Mouse (Mus musculus) heart, embryonic 16.5 days (tissue): ENCODE measurements around the gene Cars2. TPM values are rescaled to one million over a fixed set of nuclear protein-coding genes. Genes with fewer than 3 reads are reported as not detected.
"Not testable (repeated sequence)": the region's sequence is repeated elsewhere in the genome, so short reads cannot be mapped to it uniquely, and the experiment has no call there.

ENCODE experiments used
- ATAC-seq: fragments of 200-750 bp; cut with Nextera tagmentation; replicated peaks from 2 replicates; pipeline ENCODE4 v1.8.0; 2017; ENCODE audit warnings: moderate number of reproducible peaks; ENCODE audit not compliant: insufficient read depth, low FRiP score; ENCODE audit errors: extremely low read depth
- H3K27ac ChIP-seq: fragments of 300-500 bp; sonication (generic); 2 replicates; pipeline ENCODE4 v1.5.1; 2014; ENCODE audit warnings: mild to moderate bottlenecking, low read length, control low read depth, moderate library complexity
- H3K27me3 ChIP-seq: fragments of 300-500 bp; sonication (generic); 2 replicates; pipeline ENCODE4 v1.6.1; 2014; ENCODE audit warnings: low read length, mixed read lengths; ENCODE audit not compliant: control insufficient read depth, insufficient read depth
- H3K36me3 ChIP-seq: fragments of 300-500 bp; sonication (generic); 2 replicates; pipeline ENCODE4 v1.6.1; 2014; ENCODE audit not compliant: control insufficient read depth, insufficient read depth
- H3K4me1 ChIP-seq: fragments of 300-500 bp; sonication (generic); 2 replicates; pipeline ENCODE4 v1.6.1; 2014; ENCODE audit warnings: low read length, mixed read lengths; ENCODE audit not compliant: control insufficient read depth, insufficient read depth
- H3K4me2 ChIP-seq: fragments of 300-500 bp; sonication (generic); 2 replicates; pipeline ENCODE4 v1.6.1; 2014; ENCODE audit warnings: low read depth, mild to moderate bottlenecking, control low read depth, low read length
- H3K4me3 ChIP-seq: fragments of 300-500 bp; sonication (generic); 2 replicates; pipeline ENCODE4 v1.5.1; 2014; ENCODE audit warnings: mild to moderate bottlenecking, control low read depth, low read length
- H3K9ac ChIP-seq: fragments of 300-500 bp; sonication (generic); 2 replicates; pipeline ENCODE4 v1.6.1; 2014; ENCODE audit warnings: low read length, control low read depth
- H3K9me3 ChIP-seq: fragments of 300-500 bp; sonication (generic); replicated peaks from 2 replicates; pipeline ENCODE4 v1.6.1; 2016; ENCODE audit warnings: low read length; ENCODE audit not compliant: control insufficient read depth
- WGBS: fragments of 180-500 bp; shearing (Covaris S2); extraction: QIAGEN DNeasy Blood & Tissue Kit; methylation state at CpG from one replicate; pipeline ENCODE4 v1.1.7; 2014; 5-methylcytosine and 5-hydroxymethylcytosine counted together
- polyA plus RNA-seq: library from polyadenylated mRNA; unstranded; fragments of >200 nt; fragmentation: Nextera tagmentation; extraction: Ambion mirVana; gene quantifications from 2 replicates; pipeline ENCODE4 v1.2.1, GENCODE M21; 2015

Cars2 gene
- polyA plus RNA-seq, 1 experiment from 2014 or later = 36.0 TPM

DNA sequence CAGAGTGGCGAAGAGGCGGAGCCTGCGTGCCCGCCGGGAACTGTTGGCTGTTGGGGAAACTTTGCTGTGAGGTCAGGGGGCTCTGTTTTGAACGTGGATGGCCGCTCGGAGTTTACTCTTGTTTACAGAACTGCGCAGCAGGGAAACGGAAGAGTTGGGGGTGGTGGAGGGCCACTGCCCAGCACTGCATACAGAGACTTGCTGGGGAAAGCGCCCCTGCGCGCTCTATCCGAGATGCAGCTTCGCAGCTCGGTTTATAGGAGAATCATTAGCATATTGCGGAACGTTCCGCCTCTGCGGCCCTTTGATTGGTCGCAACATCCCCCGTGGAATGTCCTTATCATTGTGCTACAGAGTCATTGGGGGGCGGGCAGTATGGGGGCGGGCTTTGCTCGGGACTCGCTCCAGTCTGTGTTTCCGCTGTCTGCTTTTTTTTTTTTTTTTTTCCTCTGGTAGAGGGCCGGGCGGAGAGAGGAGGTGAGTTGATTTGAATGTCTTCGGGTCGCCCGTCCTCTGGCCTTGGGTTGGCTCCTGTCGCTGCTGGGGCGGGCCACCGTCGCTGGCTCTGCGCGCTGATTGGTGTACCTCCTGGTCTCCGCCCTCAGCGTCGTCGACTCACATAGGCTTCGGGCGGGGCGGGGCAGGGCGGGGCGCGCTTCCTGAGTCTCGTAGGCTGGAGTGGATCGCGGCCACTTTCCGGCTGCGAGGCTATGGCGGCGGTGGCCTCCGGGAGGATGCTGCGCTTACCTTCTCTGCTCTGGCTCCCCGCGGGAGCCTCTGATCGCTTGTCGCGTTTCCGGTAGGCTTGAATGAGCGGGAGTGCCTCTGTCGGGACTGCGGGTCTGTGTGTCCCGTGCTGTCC is 7.4 kb upstream of the Cars2 start:
- H3K36me3 ChIP-seq = peaks cover 12% of the 10 kb centered on the region
- peak; percentile 72 for ATAC-seq
- no peaks in the 10 kb centered on the region for H3K9me3 ChIP-seq
- H3K4me2 ChIP-seq = peak overlapping the region; percentile 79
- H3K27me3 ChIP-seq = no peaks in the 10 kb centered on the region
- peak overlapping the region; percentile 95 for H3K9ac ChIP-seq
- under 1% methylated on average over 67 of the region's 67 CpGs for WGBS
- H3K4me3 ChIP-seq = peak overlapping the region; percentile 89
- H3K27ac ChIP-seq = peak overlapping the region; percentile 100
- peaks cover 17% of the 10 kb centered on the region for H3K4me1 ChIP-seq

GRCm38 (mm10) chr8:11557424-11557767 is 6.8 kb upstream of the Cars2 start:
- ATAC-seq = no peak
- Histone ChIP-seq H3K27me3 (no peaks in the 10 kb centered on the region), H3K9ac (peak overlapping the region; percentile 95), H3K4me1 (peaks cover 17% of the 10 kb centered on the region), H3K4me3 (peak overlapping the region; percentile 89), H3K9me3 (no peaks in the 10 kb centered on the region), H3K4me2 (peak overlapping the region; percentile 76), H3K36me3 (peaks cover 12% of the 10 kb centered on the region), H3K27ac (peak overlapping the region; percentile 100)
- WGBS = 0% methylated on average over 32 of the region's 32 CpGs

DNA sequence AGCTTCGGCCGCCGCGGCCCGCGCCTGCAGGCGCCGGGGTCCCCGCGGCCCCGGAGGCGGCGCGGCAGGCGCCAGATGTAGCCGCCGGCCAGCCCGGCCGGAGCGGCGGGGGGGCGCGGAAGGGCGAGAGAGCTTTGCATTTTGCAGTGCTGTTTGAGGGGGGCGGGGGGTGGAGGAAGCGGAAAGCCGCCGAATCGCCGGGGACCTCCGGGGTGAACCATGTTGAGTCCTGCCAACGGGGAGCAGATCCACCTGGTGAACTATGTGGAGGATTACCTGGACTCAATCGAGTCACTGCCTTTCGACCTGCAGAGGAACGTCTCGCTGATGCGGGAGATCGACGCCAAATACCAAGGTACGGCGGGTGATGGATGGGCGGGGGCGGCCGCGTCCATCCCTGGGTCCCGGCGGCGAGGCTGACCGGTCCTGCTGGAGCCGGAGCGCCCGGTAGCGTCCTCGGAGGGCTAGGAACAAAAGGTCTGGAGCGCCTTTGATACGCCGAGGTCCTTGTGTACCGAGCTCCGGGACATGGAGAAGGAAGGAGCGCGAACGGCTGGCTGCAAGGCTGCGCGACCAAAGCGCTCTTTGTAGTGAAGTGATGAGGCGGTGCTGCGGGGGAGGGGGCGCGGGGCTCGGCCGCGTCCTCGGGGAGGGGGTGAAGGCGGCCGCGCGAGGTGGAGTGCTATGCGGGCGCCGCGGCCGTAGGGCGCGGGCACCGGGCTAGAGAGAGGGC is 6.3 kb upstream of the Cars2 start:
- Histone ChIP-seq H3K9ac (peak overlapping the region; percentile 95), H3K4me2 (peak overlapping the region; percentile 76), H3K9me3 (no peaks in the 10 kb centered on the region), H3K27me3 (no peaks in the 10 kb centered on the region), H3K36me3 (peaks cover 8% of the 10 kb centered on the region), H3K4me1 (peaks cover 17% of the 10 kb centered on the region), H3K4me3 (peak overlapping the region; percentile 89), H3K27ac (peak overlapping the region; percentile 100)
- WGBS = under 1% methylated on average over 83 of the region's 85 CpGs
- ATAC-seq = no peak

- Histone ChIP-seq H3K4me3 (peak overlapping the region; percentile 89), H3K27me3 (no peaks in the 10 kb centered on the region), H3K4me1 (peaks cover 18% of the 10 kb centered on the region), H3K4me2 (peak overlapping the region; percentile 79), H3K9ac (peak overlapping the region; percentile 95), H3K9me3 (no peaks in the 10 kb centered on the region), H3K27ac (peak overlapping the region; percentile 100), H3K36me3 (no peaks in the 10 kb centered on the region)
- ATAC-seq = peak; percentile 84
- under 1% methylated on average over 100 of the region's 103 CpGs for WGBS
Observed at GRCm38 (mm10) chr8:11555720-11556591, 5.4 kb upstream of the Cars2 start.

DNA sequence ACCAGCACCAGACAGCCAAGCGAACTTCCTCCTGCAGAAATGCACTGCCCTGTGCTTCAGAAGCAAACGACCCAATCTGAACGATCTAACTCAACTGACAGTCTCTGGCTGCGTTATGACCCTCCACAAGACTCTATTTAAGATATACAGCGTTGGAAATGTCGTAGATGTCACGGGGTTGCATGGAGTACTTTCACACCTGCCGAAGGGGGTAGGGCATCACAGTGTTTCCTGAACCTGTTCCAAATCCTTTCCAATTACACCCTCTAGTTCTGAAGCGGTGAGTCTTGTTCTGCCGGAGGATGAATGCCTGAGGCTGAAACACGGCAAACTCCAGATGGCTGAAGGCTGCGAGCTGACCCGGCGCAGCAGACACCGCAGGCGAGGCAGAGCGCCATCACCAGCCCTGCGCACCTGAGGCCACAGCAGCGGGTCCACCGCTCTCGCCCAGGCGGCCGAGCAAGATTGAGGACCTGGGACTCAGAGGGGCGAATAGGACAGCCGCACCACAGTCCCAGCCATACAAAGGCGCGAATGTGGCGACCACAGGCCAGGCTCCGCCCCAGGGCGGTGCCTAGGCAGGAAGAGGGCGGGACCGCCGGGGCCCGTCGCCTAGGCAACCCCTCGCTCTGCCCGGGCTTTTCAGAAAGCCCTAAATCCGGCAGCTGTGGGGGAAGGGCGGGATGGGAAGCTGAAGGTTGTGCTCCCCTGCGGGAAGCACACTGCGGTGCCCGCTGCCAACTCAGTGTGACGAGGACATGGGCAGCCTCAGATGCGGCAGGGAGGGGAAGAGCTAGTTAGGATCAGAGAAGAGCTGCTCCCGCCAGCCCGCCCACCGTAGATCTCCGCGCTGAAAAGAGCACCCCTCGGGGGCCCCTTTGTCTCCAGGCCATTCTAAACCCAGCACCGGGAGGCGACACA is 4.5 kb upstream of the Cars2 start, which contains the start of gene Ing1:
TSS of gene Ing1 (plus strand) at position 773 of the 921 bp plus-strand sequence.
- Histone ChIP-seq H3K36me3 (no peaks in the 10 kb centered on the region), H3K4me1 (peaks cover 17% of the 10 kb centered on the region), H3K27me3 (no peaks in the 10 kb centered on the region), H3K4me3 (peak within 1 kb of the TSS; percentile 89), H3K27ac (peak within 1 kb of the TSS; percentile 100), H3K9ac (peak within 1 kb of the TSS; percentile 95), H3K9me3 (no peaks in the 10 kb centered on the region), H3K4me2 (peak within 1 kb of the TSS; percentile 79)
- under 1% methylated on average over 52 of the region's 52 CpGs for WGBS
- peak; percentile 72 for ATAC-seq

DNA sequence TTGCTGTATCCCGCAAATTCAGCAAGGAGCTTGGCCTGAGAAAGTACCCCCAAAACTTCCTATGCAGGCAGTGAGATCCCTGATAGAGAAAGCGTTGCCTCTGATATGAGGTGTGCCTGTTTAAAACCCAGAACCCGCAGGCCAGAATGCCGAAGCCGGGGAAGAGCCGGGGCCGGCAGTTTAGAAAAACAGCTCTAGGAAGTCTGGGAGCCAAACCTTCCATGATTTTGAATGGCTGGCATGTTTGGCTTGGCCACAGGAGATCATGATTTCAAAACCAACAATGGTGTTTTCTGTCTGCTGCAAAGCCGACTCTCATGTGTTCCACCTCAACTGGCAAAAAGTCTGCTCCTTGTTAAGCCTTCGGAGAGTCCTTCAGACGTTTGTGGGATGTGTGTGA is 1.8 kb upstream of the Cars2 start:
- no peak overlapping the region for H3K4me2 ChIP-seq
- H3K36me3 ChIP-seq = no peaks in the 10 kb centered on the region
- H3K27me3 ChIP-seq = no peaks in the 10 kb centered on the region
- no peak overlapping the region for H3K4me3 ChIP-seq
- H3K4me1 ChIP-seq = peaks cover 13% of the 10 kb centered on the region
- no peak overlapping the region for H3K9ac ChIP-seq
- WGBS = 70% methylated on average over 10 of the region's 10 CpGs
- H3K9me3 ChIP-seq = no peaks in the 10 kb centered on the region
- ATAC-seq = no peak
- H3K27ac ChIP-seq = no peak overlapping the region

GRCm38 (mm10) chr8:11551497-11551896 is 914 bp upstream of the Cars2 start:
- not testable (repeated sequence) for H3K9ac ChIP-seq, H3K4me2 ChIP-seq
- peaks cover 13% of the 10 kb centered on the region for H3K4me1 ChIP-seq

DNA sequence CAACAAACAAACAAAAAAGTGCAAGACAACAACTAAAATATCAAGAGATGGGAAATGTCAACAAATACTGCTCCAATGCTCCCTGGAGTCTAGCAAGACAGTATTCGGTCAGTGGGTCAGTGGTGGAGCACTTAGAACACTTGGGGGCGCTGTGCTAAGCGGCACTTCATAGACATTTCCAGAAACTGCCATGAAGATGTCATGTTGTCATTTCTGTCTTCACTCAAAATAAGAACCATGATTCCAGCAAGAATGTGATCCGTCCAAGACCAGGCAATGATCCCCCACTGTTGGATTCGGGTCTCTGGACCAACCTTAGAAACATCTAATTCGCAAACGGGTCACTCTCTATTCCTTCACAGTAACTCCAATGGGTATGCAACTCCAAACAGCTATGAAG is 877 bp downstream of the Cars2 start:
- no peaks in the 10 kb centered on the region for H3K27me3 ChIP-seq
- H3K27ac ChIP-seq = peak overlapping the region; percentile 92
- H3K9ac ChIP-seq = no peak overlapping the region; the same call in 1 of the 2 replicates
- 16% methylated on average over 7 of the region's 7 CpGs for WGBS
- H3K4me1 ChIP-seq = peaks cover 13% of the 10 kb centered on the region
- peak overlapping the region; percentile 78 for H3K4me2 ChIP-seq
- peak overlapping the region; percentile 85 for H3K4me3 ChIP-seq
- H3K36me3 ChIP-seq = no peaks in the 10 kb centered on the region
- no peak for ATAC-seq
- no peaks in the 10 kb centered on the region for H3K9me3 ChIP-seq

More at GRCm38 (mm10) chr8:11551497-11551896, 914 bp upstream of the Cars2 start:
- ATAC-seq, H3K9me3 ChIP-seq, H3K4me3 ChIP-seq, H3K27me3 ChIP-seq, H3K27ac ChIP-seq, H3K36me3 ChIP-seq: not testable (repeated sequence)
- 74% methylated on average over 3 of the region's 4 CpGs for WGBS
